Mouse (Mus musculus) MEL-GATA-1-ER (cell line): Measurements from ENCODE around the gene Gm44511.
A peak's percentile ranks its signal among the peaks of the same experiment; 100 is the strongest.
"Not testable (repeated sequence)": the region's sequence is repeated elsewhere in the genome, so short reads cannot be mapped to it uniquely, and the experiment has no call there.

Experiments
- DNase-seq: peaks from one replicate; pipeline ENCODE4 v3.0.0-alpha.2; 2012; ENCODE audit warnings: low read depth; ENCODE audit errors: extremely low read depth

The Gm44511 gene

GRCm38 (mm10) chr6:128800696-128801095, 25.4 kb downstream of the Gm44511 start:
- not testable (repeated sequence) for DNase-seq

- DNase-seq: no peak
These were observed 26.2 kb downstream of the Gm44511 start for GRCm38 (mm10) chr6:128799896-128800270.

- not testable (repeated sequence) for DNase-seq
These were observed 26.8 kb downstream of the Gm44511 start for GRCm38 (mm10) chr6:128799144-128799895.

- peak; percentile 41 for DNase-seq
These were observed 27.4 kb downstream of the Gm44511 start for GRCm38 (mm10) chr6:128798772-128799143.

GRCm38 (mm10) chr6:128797936-128798771, 28.0 kb downstream of the Gm44511 start:
- peak; percentile 38 for DNase-seq

GRCm38 (mm10) chr6:128797185-128797905, 28.8 kb downstream of the Gm44511 start:
- peak; percentile 59 for DNase-seq

DNA sequence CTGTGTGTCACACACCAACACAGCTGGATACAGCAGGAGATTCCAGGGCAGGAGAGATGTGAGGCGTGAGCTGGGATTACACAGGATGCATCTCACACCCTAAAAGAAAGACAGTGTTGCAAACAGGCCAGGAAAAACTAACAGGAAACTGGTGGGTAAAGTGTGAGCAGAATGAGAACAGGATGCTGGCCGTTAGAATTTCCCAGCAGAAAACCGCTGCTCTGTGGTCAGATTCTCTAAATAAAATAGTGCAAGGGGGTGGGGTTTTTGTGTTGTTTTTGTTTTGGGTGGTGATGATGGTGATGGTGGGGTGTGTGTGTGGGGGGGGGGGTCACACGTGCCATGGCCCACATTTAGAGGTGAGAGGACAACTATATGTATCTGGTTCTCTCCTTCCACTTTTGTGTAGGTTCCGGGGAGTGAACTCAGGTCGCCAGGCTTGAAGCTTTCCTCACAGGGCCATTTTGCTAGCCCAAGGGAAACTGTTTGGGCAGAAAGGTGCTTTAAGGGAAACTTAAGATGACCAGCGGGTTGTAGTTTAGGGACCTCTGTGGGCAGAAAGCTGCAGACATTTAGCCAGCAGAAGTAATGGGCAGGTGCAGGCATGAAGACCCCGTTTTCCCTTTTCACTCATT, 29.7 kb downstream of the Gm44511 start:
- no peak for DNase-seq

DNA sequence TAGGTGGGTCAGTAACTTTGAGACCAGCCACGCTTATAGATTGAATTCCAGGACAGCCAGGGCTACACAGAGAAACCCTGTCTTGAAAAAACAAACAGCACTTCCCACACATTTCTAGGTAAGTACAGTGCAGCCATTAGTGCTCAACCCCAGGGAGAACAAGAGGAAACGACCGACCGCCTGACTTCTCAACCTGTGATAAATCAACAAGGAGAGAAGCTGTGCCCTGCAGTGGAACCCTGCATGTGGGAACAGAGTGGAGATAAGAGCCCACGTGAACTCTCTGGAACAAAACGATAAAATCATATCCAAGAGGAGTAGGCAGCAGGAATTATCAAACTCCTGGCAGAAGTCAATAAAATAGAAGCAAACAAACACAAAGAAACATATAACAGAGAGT, 32.4 kb downstream of the Gm44511 start:
- no peak for DNase-seq

DNA sequence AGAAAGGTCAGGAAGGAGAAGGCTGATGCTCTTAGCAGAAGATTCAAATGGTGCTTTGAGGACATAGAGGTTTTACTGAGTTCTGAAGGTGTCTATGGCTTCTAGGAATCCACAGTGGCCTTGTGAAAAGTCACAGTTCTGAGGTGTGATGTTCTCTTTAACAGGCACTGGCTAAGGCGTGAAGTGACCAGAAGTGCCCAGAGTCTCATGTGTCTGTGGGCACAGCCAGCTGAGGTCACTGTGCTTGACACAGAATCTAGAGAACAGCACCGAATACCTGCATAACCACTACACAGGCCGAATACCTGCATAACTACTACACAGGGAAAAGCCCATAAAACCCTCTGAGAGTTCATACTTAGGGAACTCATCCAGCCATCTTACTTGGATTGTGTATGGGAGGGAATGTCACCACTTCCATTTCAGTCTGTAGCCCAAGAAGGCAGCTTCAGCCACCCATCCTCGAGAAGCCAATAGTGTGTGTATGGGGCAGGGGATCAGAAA, 35.6 kb downstream of the Gm44511 start:
- DNase-seq: not testable (repeated sequence)

GRCm38 (mm10) chr6:128789115-128789514, 37.0 kb downstream of the Gm44511 start, which contains the start of gene Klrb1c:
Gene Klrb1c (minus strand): TSS chr6:128789215.
- no peak for DNase-seq

GRCm38 (mm10) chr6:128788517-128788916, 37.6 kb downstream of the Gm44511 start:
- DNase-seq: no peak

- DNase-seq: not testable (repeated sequence)
These were observed 39.7 kb downstream of the Gm44511 start for GRCm38 (mm10) chr6:128786396-128786795.

DNA sequence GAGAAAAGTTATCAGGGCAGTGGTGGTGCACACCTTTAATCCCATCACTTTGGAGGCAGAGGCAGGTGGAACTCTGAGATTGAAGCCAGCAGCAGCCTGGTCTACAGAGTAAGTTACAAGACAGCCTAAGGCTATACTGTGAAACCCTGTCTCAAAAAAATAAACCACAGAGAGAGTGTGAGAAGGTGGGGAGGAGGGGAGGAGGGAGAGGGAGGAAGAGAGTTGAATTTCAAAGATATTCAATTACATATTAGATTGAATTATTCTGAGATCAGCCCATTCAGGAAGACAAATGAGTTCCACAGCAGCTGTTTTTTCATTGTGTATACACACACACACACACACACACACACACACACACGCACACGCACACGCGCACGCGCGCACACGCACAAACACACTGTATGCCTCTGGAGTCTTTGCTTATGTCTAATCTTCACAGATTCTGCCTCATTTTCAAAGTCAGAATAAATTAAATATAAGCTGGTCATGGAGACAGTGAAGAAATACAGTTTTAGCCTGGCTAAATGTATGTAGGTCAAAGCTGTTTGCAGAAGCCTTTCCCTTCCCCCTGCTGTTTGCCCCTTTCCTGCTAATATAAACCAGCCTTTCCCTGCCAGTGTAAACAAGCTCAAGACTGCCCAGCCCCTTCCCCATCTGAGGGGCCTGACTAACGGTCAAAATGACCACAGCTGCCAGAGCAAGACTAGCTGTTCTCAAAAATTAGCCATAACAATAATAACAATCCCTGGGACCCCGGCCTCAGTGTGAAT, 56.4 kb downstream of the Gm44511 start:
- no peak for DNase-seq

DNA sequence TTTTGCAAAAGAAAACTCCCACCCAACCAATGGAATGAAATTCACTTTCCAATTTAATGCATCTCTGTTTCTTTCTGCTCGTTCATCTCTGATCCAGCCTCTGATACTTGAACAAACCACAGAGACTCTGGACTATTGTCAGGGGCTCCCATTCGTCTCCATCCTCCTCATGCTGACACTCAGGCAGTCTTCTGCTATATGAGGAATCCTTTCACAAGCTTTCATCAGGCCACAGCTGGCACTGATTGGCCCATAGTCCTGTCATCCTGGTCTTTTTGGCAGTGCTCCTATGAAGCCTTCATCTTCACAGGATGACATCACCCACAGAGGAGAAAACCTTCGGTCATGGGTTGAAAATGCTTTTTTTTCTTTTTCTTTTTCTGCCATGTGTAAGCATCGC, 58.1 kb downstream of the Gm44511 start:
- DNase-seq: no peak

DNA sequence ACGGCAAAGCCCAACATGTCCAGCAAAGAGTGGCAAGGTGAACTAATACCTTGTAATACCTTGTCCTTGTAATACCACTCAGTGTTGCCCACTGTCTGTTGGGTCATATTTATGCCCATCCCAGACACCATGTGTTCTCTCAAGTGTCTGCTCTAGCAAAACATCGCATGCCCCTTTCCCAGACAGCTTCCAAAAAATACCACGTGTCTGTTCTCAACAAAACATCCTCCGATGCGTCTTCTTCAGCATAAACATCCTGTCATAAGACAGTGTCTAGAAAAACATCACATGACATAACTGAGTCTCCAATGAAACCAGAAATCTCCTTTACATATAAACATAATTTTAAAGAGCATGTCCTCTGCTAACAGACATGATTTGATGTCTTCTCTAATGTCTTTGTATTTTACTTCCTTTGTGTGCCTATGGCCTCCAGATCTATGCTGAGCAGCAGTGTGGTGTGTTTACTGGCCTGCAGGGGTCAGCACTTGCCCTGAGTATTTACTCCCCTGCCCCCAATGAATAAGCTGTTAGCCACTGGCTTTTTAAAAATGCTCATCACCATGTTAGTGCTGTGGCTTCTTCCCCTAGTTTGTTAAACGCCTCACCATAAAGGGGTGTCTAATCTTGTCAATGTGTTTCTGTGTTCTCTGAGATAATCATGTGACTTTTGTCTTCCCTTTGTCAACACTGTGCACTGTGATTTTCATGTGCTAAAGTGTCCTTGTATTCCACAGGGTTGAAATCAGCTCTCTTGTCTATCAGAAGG, 59.4 kb downstream of the Gm44511 start:
- DNase-seq: peak; percentile 48

DNA sequence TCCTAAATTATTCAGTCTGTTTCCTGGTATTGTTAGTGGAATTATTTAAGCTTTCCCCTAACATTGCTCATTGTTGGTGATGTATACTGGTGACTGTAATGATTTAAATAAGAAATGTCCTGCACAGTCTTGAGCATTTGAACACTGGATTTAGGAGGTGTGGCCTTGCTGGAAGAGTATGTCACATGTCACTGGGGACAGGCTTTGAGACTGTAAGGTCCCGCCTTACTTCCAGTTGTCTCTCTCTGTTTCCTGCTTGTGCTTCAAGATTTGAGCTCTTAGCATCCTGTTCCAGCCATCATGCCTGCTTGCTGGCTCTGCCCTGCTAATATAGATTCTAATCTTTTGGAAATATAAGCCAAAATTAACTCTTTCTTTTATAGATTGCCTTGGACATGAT, 60.9 kb downstream of the Gm44511 start:
- DNase-seq: peak; percentile 63

DNA sequence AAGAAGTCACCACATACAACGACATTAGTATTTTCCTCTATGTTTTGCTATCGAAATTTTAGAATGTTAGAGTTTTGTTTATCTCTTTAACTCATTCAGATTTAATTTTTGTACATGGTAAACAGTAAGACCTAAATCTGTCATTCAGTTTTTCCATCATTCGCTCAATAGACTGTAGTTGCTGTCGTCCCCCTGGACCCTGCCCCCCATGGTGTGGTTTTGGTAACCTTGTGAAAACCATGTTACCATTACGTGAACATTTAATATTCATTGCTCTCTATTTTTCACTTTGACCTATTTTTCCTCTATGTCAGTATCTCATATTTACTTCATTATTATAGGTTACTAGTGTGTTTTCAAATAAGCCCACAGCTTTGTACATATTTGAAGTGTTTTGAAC, 61.5 kb downstream of the Gm44511 start:
- DNase-seq: no peak

- DNase-seq: peak; percentile 85
These were observed 62.2 kb downstream of the Gm44511 start for GRCm38 (mm10) chr6:128763736-128764523.
